Mouse (Mus musculus) layer of hippocampus, postnatal 14 days (tissue): ENCODE measurements at regions not wholly inside any gene's neighbourhood (a gene's known extent, or its start where the extent isn't known, plus 50 kb on each side); places are given as distances from the start of the nearest gene placed in this dataset.
A peak's percentile ranks its signal among the peaks of the same experiment; 100 is the strongest.

Experiments
- DNase-seq, 2 experiments: peaks; one replicate each; pipeline ENCODE4 v3.0.0; 2021 to 2022; ENCODE audit warnings: low spot score in 2 of 2, mixed read lengths in 1 of 2

DNA sequence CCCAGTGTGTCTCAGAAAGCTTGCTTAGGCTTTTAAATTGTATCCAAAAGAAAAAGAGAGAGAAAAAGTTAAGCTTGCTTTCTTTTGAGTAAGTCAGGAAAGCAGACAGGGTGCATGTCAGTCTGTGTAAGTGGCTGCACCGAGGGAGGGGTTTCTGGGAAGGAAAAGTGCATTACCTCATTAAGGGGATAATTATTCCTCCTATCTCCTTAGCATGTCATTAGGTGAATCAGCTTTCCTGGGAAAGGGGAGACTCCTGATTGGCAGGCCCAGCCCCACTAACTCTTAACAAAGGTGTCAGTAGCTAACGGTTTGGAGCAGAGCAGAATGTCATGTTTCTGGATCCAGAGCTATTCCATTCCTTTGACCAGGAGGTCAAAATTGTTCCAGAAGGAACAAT is 411.3 kb downstream of the Klf5 start:
- no peak for DNase-seq

DNA sequence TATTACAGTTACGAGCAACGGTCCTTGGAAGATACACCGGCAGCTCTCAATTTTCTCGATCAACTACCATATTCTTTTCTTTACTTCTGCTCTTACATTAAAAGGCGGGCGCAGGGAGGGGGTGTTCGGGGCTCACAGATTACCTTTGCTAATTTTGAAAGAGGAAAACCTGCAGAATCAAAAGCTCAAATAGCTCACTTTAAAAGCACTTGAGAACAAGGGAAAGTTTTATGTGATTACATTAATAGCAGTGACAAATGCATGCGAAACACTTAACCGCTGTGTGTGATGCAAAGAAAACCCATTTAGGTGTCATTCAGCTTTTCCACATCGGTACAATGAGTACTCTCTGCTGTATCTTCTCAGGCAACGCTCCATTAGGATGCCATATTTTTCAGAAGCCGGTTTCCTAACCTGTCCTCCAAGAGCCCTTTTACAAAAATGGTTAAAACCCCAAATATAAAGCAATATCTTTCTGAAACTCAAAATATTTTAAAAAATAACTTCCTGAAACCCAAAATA is 412.2 kb downstream of the Klf5 start:
- DNase-seq: no peak

DNA sequence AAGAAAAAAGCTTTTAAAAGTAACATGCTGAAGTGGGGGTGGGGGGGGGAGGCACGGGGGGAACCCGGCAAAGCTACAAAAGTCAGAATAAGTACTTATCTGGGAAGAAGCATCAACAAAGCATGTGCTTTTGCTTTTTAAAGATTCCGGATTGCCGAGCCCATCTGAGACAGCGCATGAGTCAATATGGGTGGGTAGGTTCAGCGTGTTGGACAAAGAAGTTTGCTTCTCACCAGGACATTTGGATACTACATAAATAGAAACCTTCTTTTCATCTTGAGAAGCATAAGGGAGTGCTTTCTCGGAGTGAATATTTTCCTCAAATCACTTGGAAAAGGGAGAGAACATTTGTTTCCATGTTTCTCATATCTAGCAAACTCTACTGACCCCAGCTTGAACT is 414.1 kb downstream of the Klf5 start:
- peak in 1 of 2 experiments; percentile 6 for DNase-seq

DNA sequence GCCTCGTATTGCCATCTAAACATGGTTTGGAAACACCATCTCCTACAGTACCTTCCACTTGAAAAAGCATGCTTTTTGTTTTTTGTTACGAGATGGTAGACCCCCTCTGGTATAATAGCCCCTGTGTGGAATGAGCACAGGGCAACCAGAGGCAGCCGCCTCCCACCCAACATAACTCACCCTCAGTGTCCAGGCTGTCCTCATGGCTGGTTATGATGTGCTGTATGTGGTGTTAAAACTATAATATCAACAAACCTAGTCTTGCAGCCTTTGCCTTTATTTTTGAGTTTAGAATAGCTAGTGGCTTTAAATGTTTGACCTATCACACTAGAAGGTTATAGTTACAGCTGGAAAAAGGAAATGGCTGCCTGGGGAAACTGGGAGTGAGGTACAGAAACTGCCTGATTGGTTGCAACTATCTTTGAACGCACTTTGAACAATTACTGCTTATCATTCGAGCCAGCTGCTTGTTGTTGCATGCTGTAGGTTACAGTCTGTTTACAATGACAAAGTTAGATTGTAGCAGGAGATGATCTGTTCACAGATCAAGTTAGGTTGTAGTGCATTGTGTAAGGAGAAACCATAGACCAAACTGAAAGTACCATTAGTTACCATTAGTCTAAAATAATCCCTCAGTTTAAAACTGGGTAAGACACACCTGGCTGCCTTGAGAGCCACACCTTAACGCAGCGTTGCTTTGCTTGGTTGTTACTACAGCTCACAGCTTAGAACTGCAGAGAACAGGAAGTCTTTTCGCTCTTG is 414.8 kb downstream of the Klf5 start:
- no peak for DNase-seq

DNA sequence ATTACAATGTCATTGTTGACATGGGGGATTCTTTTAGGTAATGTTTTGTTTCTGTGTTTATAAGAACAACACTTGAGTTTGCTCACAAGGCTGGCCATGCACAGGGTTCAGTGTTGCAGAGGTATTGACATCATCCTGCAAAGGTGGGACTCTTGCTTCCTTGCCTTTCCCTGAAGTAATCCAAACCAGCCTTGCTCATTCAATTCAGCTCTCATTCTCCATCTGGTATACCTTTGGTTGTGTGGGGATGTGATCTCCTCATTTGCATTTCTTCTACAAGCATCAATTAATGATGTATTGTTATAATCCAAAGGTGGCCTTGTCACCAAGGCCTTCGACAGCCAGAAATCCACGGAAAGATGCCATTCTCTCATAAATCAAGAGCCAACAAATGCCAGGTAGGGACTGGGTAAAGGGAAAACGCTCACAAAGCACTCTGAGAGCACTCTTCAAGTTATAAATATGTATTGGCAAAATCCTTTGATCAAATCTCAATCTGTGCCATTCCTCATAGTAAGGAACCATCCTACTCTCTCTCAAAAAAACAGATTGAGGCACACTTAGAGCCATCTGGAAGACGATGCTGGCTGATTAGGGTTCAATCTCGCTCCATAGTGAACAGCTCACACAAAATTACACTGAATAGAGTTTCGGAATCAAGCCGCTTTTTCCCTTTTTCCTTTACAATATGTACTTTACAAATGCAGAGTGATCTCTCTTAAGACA is 435.1 kb downstream of the Klf5 start:
- DNase-seq: peak in 1 of 2 experiments; percentile 78

DNA sequence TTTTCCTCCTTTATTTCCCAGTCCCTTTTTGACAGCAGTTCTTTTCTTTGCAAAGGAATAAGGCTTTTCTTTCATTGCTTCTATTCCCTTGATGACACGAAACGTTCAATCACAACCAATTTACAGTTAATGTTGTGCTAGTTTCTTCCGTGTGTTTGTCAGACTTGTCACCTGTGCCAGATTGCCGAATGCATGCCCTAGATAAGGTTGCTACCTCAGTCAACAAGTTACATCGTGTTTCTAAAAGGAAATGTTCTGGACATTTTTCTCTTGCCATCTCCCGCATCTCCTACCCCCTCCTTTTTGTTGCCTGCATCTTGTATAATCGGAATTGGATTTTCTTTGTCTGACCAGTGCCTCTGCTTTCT is 435.7 kb downstream of the Klf5 start:
- DNase-seq: no peak

DNA sequence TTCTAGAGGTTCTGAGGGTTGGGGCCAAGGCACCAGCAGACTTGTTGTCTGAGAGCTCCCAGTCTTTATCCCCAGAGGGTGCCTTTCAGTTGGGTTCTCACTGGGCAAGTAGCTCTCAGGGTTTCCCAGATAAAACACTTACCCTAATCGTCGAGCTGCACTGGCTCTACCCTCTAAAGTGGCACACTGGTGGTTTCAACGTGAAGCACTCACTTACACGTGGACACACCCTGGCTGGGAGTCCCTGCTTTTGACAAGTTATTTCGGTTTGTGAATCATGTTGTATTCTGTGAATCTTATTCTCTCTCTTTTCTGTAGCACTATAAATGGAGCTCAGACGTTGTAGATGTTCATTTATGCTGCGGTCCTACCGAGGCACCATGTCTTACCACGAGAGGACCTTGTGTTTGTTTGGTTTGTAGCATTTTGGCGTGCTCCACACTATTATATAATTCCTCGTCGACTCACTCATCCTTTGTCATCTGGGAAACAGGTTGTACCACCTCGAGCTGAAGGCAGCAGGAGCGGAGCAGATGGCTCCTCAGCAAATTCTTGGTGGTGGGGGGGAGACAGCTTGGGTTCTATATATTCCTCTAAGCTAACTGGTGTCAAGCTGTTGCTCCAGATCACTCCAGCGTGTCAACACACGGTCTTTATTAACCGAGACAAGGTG is 445.3 kb downstream of the Klf5 start:
- peak in 1 of 2 experiments; percentile 37 for DNase-seq

DNA sequence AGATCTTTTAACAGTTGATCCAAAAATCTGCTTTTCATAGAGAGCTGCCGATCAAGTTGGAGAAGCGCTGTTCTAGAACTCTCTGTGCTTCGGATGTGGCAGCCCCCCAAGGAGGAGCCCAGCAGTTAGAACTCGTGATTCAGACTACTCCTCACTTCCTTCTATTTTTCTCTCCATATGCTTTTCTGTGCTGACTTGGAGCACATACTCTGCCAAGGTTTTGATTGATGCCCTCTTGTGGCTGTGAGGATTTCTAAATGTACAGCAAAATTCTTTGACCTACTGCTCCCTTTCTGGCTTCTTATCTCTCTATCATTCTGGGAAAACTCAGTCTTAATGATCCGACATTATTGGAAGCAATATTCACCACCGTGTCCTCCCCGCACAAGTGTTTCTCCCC is 446.7 kb downstream of the Klf5 start:
- DNase-seq: peak in 1 of 2 experiments; percentile 41

DNA sequence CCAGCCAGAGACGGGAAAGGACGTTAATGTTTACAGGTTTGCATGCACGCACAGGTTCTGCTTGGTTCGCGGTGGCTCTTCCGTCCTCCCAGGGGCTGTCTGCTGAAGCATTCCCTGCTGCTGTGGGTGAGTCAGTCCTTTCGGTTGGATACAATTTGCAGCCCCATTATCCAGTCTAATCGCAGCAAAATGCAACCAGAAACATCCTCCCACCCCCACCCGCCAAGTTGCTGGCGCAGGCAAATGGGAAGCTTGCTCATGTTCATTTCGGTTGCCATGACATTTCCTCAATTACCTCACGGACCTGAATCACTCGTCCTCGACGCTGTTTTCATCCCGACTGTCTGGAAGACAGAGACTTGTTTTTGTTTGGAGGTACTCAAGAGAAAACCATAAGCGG is 449.7 kb downstream of the Klf5 start:
- DNase-seq: peak in 1 of 2 experiments; percentile 23

DNA sequence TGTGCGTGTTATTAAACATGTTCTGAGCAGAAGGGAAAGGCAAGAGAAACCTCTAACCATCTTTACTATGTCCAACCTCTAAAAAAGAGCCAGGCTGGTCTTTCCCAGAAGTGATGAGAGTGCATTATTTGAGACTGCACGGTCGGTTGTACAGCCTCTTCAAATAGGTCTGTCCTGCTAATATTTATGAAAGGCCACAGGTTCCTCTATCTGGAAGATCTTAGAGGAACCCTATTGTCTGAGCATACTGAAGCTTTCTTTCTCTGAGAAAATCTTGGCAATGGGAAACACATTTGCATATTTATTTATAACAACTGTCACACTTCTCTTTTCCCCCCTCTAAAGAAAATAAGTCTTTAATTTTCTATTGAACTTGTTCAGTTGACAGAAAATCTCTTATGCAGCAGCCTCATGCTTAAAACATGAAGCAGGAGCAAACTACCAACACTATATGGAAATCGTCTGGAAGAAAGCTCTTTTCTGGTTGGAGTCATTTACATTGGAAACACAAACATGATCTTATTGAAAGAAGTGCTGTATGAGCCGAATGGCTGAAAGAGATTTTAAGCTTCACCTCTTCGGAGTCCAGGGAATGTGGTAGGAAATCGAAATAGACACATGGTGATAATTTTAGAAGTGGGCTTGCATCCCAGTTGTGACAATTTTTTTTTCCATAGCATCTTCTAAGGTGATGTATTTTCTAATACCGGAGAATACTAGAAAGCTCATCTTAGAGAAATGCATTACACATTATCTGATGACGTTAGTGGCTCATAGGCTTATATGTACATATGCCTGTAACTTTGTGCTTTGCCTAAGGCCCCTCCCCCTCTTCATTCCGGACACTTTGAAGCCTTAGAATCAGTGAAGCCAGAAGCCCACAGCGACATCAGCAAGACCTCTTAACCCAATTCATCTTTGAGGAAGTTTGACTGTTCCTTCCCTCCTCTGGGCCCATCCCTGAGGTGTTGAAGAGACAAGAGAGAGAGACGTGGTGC is 451.1 kb downstream of the Klf5 start:
- DNase-seq: no peak

DNA sequence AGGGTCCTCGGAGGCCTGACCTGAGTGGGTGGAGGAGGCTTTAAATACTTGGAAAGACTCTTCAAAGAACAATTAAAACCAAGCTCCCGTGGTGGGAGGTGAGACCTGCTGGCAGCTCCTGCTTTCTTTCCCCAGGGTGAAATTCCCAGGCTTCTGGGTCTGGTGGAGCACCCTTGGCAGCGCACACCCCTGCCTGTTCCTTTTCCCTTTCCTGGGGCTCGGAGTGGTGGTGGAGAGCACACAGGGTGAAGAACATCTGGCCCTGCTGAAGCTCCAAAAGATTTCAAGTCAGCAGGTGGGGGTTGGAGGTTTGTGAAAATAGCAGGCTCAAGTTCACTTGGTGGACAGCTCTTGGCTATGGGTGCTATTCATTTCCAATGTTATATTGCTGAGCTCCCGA is 459.6 kb downstream of the Klf5 start:
- DNase-seq: no peak

DNA sequence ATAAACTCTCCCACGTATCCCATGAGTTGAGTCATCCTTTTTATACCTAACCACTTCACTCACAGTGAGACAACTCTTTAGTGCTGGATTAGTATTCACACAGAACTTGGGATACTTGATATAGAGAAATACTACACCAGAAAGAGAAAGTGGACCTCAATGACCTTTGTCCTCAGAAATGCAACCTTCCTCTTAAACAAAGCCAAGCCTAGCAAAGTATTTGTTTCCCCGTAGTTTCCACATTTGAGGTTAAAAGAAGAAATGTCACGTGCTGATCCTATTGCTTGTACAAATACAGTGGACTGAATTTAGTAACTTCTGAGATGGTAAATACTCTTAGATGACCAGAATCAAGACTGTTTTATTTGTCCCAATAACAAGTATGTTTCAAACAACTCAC is 464.8 kb downstream of the Klf5 start:
- DNase-seq: no peak

DNA sequence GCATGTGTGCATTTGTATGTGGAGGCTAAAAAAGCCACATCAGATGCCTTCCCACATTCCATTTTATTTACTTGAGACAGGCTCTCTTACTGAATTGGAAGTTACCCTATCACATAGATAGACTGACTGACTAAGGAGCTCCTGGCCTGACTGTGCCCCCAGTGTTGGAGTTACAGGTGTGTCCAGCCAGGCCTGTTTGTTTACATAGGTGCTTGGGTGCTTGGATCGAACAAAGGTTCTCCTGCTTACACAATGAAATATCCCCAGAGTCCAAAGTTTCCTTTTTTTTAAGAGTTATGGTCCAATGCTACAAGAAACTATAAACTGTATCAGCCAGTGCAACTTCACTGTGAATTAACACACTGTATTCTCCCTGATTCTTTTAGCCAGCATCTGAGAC is 472.5 kb downstream of the Klf5 start:
- no peak for DNase-seq

DNA sequence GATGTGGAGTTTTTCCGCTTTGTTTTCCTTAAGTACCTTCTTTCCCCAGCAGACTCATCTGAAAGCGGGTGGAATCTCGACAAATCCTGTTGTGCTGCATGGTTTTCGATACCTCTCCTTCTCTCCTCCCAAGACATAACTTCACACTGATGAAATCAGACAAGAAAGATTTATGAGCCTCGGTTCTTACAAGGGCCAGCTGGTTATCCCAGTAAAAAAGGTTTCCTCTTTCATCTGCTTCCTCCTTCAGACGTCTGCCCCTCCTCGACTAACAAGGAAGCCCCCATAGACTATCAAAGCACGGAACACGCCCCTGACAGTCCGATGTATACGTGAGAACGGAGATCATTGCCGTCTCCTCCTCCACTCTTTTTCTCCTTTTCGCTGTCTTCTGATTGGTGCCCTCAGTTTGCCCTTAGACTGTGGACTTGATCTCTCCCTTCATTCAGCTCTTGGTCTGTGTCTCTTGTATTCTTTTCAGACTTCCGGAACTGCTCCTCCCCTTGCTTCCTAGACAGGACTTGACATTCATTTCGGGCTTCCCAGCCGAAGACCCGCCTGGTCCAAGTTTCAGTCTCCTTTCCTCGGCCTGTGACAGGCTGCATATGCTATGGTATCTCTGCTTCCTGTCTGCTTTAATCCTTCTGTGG is 474.4 kb downstream of the Klf5 start:
- no peak for DNase-seq

DNA sequence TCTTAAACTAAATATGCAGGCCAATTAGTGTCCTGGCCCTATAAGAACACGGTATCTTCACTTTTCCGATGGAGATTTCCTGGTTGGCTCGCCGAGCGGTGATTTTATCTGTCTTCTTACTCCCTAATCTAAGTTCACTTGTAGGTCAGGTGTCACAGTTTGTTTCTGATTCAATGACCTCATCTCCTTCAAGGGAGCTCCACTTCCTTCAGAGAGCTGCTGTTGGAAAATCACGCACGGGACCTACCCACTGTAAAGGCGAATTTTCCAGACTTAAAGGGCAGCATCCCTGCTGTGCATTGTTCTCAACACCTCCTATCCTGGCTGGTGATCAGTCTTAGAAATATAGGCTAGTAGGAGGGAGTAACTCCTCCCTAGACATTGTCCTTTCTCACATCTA is 480.0 kb downstream of the Klf5 start:
- DNase-seq: no peak

DNA sequence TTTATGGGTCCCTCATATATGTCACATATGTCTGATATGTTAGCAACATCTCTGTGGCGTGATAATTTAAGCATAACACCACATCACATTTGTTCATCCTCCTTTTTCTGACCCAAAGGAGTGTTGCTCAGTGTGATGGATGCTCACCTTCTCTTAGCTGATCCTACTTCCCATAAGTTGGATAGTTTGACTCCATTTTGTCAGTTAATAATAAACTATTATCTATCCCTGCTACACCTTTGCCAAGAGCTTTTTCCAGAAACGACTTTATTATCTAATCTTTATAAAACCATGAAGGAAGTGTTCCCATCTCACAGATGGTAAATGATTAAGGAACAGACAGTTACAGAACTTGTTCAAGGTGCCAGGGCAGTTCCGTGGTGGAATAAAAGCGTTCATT is 480.5 kb downstream of the Klf5 start:
- no peak for DNase-seq

DNA sequence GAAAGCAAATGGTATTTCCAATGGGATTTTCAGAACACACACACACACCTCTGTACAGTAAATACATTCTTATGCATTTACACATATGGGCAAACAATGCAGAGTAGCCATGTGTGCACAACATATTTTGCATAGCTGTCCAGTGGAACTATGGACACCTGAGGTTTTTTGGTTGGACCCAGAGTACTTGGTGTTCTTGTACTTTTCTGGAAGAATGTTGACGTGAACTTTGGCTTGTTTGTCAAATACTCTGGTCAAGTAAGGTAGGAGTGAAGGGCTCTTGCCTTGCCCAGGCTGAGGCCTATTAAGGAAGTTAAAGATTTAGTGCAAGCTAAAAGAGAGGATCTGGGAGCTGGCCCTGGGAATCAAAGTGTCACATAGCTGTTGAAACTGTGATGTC is 485.2 kb downstream of the Klf5 start:
- no peak for DNase-seq

DNA sequence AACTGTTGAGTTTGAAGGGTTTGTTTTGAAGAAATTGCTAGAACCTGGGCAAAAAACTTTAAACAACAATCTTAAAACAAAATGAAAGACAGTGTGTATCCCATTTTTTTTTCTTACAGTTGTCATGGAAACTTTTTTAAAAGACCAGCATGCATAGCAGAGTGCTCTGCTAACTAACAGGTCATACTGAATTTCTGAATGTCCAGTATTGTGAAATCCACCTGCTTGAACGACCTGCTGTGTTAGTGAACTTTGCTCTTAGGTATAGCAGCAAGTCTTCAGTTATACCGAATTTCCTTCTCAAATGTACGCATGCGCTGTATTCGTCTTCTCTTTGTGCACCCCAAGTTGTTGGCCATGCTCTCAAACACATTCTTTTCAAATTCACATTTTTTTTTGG is 486.6 kb downstream of the Klf5 start:
- DNase-seq: no peak

DNA sequence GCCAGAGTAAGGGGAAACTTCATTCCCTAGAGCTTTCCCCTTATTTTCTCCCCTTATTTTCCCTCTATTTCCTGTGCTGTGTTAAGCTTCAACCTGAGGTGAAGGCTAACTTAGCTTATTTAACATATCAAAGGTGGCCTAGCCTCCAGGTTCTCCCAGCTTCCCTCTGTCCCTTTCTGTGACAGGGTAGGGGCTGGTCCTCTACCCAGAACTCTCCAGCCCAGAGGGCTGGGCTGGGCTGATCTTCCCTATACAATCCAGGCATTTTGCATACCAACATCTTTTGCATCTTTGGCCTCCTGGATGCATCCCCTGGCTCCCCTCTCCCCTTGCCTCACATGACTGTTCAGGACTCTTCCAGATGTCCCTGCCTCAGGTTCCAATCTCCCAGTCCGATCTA is 487.9 kb downstream of the Klf5 start:
- DNase-seq: no peak

DNA sequence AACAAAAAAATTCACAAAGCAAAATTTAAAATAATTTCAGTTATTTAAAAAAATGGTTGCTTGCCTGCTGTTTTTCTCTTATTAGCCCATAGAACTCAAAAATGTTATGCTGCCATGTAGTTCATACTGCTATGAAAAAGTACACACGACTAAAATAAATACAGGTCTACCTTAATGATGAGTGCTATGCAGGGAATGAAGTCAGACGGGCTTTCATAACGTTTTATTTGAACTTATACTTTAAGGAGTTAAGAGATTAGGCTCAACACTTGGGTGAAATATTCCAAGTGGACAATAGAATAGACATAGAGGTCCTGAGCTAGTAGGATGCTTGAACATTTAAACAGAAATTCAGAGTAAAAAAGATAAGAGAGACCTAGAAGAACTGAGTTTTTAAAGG is 489.7 kb downstream of the Klf5 start:
- DNase-seq: no peak
